Mouse (Mus musculus): ENCODE data around the gene Mrm3. TPM values are rescaled to one million over a fixed set of nuclear protein-coding genes. Genes with fewer than 3 reads are reported as not detected.

Gene Mrm3
- 10 to 100 TPM; 12.8 to 14.7 (median 13.1) TPM for total RNA-seq (2022)

DNA sequence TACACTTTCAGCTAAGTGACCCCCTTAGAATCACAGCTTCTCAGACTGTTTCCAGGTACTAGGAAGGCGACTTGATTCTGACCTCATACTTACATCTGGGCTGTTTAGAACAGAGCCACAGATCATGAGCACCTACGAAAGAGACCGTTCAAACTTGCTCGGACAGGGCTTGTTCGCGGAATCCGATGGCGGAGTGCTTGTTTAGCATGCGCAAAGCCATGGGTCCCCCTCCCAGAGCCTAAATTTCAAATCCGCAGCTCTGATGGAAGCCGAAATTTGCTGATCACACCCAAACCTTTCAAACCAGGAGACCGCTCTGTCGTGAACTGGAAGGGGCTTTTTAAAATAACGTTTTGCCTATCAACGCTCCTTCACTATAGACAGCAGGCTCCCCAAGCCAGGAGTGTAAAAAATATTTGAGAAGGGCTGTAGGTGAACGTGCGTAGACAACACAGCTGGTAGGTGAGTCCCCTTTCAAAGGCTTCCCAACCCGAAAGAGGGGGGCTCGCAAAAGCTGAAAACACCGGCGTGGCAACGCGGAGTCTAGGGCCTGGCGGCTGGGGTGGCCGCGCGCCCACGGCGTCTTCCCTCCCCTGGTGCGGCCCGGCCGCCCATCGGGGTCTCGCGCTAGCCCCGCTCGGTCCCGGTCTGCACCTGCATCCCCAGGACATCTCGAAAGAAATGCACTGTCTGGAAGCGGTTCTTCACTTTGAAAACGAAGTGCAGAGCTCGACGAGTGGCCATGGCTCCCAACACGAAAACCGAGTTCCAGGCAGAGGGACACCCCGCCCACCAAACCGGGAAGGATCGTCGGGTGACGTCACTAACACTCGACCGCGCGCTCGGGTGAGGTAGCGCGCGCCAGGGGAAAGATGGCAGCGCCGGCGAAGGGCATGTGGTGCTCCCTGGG, at the start of gene Mrm3, which contains the start of gene Glod4:
Gene Mrm3, plus strand, starts transcription at position 815 of the 910 bp plus-strand sequence.
Gene Glod4, minus strand, starts transcription at position 825 of the 910 bp plus-strand sequence.
- peak; percentile 74 to 76 for DNase-seq (ENCODE audit: low spot score in 2 of 2)

GRCm38 (mm10) chr11:76196275-76196976, 47.1 kb upstream of the Mrm3 start:
- DNase-seq (ENCODE audit: low spot score in 2 of 2) = no peak

DNA sequence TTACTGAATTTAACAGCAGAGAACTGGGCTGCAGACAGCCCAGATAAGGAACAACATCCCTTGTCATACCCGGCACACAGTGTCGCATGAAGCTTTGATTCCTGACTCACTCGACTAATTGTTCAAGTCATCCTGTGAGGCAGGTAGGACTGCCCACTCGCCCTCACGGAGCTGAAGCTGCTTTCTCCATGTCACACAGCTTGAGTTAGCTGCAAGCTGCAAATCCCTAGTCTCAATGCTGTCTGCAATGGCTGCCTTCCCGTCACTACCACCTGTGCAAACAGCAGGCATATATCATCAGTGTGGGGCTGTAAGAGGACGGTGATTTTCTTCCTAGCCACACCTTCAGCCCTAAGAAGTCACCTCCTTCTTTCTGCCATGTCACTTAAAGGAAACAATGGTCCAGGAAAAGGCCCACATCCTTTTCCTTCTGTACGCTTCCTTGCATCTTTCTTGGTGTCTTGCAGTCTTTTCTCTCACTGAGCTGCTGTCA, 46.5 kb upstream of the Mrm3 start:
- no peak for DNase-seq (ENCODE audit: low spot score in 2 of 2)

- peak; percentile 84 to 86 for DNase-seq (ENCODE audit: low spot score in 2 of 2)
Measured at GRCm38 (mm10) chr11:76201761-76202674, 41.5 kb upstream of the Mrm3 start.

GRCm38 (mm10) chr11:76206793-76207192, 36.7 kb upstream of the Mrm3 start:
- DNase-seq (ENCODE audit: low spot score in 2 of 2) = no peak

DNA sequence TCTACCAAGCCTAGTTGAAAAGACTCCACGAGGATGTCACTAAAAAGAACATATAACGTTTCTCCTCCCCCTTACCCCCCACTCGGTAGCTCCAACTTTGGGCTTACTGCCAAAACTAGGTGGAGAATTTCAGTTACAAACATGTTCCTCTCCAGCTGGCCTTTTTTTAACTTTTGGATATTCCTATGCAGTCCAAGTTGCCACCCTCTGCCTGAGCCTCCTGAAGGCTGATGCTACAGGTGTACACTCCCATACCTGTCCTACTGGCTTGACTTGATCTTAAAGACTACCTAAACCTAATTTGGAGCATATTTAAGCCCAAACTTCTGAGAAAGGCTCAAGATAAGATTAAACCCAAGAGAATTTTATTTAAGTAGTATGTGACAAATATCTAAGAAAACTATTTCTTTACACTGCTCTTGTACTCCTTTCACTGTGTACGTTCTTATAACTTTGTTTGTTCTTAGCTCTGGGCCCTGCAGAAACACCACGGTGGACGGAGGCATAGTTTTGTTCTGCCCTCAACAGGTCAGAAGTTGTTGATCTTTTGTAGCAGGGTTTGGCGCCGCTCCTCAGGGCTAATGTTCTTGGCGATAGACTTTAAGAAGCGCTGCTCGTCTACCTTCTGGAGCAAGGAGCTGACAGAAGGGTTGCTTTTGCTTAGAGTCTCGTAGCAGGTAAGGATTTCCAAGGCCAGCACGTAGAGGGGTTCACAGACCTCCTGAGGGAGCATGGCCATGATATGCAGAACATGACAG, 33.1 kb upstream of the Mrm3 start:
- DNase-seq (ENCODE audit: low spot score in 2 of 2) = no peak

DNA sequence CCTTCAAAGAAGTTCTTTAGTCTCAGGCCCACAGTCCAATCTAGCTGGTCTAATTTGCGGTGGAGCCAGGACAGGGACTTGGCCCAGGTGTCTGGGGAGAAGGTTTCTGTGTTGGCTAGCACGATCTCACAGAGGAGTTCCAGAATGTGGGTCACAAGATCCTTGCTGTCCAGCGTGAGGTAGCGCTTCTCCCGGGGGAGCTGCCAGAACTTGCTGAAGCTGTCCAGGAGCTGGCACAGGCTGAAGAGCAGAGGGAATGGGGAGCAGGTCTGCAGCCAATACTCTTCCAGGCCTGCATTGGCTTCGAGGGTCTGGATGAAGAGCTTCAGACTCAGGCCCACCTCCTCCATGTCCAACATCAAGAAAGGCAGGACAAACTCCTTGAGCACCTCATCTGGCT, 31.9 kb upstream of the Mrm3 start:
- peak in 1 of 2 experiments; percentile 32 for DNase-seq (ENCODE audit: low spot score in 2 of 2)

DNA sequence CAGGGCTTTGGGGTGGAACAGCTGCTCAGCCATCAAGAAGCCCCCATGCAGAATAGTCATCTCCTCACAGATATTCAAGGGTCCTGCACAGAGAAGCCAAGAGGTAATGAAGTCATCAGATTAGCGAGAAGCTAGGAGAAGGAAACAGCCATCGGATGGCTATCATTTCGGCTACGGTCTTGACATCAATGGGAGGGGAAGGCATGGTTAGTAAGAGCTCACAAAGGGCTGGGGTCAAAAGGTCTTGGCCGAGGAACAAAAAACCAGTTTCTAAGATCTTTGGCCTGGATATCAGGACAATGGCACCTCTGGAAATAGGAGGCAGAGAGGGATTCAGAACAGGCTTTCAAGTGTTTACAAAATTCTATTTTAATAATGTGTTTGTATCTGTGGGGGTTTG, 29.7 kb upstream of the Mrm3 start:
- DNase-seq (ENCODE audit: low spot score in 2 of 2) = no peak

- no peak for DNase-seq (ENCODE audit: low spot score in 2 of 2)
Measured at GRCm38 (mm10) chr11:76215011-76215410, 28.5 kb upstream of the Mrm3 start.

DNA sequence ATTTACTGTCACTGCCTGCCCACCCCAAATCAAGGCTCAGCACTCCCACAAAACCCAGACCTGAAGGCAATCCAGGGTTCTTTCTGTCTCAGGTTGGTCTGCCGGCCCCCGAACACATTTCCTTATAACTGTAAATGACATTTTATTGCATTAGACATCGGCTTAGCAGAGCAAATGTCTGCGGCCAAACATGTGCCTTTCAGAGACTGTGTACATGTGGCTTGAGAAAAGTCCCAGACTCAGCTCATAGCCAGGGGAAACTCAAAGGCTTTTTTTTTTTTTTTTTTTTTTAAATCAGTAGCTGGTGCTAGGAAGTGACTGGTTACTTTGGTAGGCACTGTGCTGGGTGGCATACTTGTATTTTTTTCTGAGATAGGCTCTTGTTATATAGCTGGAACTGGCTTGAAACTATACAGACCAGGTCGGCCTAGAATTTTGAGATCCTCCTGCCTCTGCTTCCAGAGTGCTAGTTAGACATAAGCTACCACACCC, 27.4 kb upstream of the Mrm3 start:
- no peak for DNase-seq (ENCODE audit: low spot score in 2 of 2)

DNA sequence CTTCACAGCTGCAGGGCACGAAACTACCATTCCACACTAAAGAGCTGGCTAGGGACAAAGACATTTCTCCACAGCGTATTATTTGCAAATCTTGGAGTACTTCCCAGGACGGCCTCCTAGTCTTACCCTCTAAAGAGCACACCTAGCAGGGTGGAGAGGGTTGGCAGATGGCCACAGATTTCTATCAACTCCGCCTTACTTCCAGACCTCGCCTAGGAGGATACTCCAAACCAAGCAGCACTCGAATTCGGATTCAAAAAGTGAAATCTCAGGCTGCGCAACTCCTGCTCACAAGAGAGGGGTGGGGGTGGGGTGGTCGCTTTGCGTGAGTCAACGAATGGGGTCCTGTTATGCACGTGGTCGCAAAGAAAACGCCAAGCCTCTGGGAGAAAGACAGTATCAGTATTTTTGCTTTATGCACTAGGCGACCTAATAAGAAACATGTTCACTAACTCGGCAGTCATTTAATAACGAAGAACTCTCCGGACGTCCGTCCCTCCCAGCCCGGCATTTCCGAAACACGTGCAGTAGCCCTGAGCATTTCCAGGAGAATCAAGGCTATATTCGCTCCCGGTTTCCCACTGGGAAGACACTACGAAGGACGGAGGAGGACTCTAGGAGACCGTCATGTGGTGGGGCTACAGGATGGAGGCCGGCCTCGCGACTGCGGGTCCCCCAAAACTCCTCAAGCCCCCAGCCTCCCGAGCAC, 26.7 kb upstream of the Mrm3 start:
- DNase-seq (ENCODE audit: low spot score in 2 of 2) = no peak

DNA sequence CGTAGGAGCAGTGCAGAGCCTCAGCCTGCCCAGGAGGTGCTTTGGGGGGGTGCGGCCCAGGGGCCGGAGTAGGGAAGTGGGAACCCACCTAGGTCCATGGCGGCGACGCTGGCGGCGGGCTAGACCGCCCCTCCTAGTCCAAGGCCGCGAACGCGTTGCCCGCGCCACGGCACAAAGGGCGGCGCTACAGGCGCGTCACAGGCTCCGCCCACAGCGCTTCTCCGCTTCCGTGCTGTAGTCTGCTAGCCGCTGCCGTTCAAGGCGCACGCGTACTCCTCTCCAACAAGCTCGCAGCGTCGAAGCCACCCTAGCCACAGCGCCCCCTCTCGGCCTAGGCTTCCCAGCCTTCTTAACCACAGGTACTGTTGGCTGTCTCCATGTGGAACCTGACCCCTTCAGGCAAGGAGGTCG, 26.1 kb upstream of the Mrm3 start, which contains the start of the genes Dbil5 and Gemin4:
Gene Dbil5, plus strand, starts transcription at position 219 of the 411 bp plus-strand sequence.
Gene Gemin4, minus strand, starts transcription at position 275 of the 411 bp plus-strand sequence.
- peak; percentile 90 to 96 for DNase-seq (ENCODE audit: low spot score in 2 of 2)

- DNase-seq (ENCODE audit: low spot score in 2 of 2) = no peak
Measured at GRCm38 (mm10) chr11:76224631-76225030, 18.9 kb upstream of the Mrm3 start.

- DNase-seq (ENCODE audit: low spot score in 2 of 2) = no peak
Measured at GRCm38 (mm10) chr11:76225051-76225450, 18.5 kb upstream of the Mrm3 start.

GRCm38 (mm10) chr11:76236136-76236535, 7.4 kb upstream of the Mrm3 start:
- no peak for DNase-seq (ENCODE audit: low spot score in 2 of 2)

DNA sequence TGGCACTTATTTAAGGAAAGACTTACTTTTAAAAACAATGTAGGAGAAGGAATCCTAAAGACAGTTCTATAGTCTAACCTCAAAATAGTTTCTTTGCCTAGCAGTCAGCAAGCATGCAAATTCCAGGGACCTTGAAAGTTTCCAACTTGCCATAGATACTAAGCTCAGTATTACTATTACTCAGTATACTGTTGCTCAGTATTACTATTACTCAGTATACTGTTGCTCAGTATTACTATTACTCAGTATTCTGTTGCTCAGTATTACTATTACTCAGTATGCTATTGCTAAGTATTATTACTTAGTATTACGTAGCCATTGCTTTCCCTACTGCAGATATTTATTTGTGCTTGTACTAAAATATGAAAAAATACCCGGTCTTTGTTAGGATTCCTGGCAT, 3.8 kb upstream of the Mrm3 start:
- DNase-seq (ENCODE audit: low spot score in 2 of 2) = no peak

- no peak for DNase-seq (ENCODE audit: low spot score in 2 of 2)
Measured at GRCm38 (mm10) chr11:76243811-76244546, 464 bp downstream of the Mrm3 start.

DNA sequence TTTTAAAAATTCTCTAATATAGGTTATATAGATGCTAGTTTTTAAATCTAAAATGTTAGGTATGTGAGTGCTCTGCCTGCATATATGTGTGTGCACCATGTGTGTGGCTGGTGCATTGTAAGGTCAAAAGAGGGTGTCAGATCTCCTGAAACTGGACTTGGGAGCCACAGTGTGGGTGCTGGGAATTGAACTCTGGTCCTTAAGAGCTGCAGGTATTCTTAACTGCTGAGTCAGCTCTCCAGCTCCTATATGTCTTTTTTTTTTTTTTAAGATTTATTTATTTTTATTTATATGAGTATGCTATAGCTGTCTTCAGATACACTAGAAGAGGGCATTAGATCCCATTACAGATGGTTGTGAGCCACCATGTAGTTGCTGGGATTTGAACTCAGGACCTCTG, 2.9 kb downstream of the Mrm3 start:
- DNase-seq (ENCODE audit: low spot score in 2 of 2) = no peak

GRCm38 (mm10) chr11:76247239-76247638, 3.7 kb downstream of the Mrm3 start:
- no peak for DNase-seq (ENCODE audit: low spot score in 2 of 2)
